Mouse (Mus musculus) CH12.LX (cell line): ENCODE data around the gene Man1b1. TPM values are rescaled to one million over a fixed set of nuclear protein-coding genes. Genes with fewer than 3 reads are reported as not detected.

Experiments
- DNase-seq: peaks from one replicate; pipeline ENCODE4 v3.0.0-alpha.2; 2013; ENCODE audit errors: extremely low read depth
- H3K27ac ChIP-seq: 2 replicates; pipeline ENCODE4 v1.5.1; 2012; ENCODE audit warnings: low read depth, mild to moderate bottlenecking, control low read depth, moderate library complexity; ENCODE audit not compliant: insufficient read depth
- H3K27me3 ChIP-seq: replicated peaks from 2 replicates; pipeline ENCODE3; 2012; ENCODE audit warnings: inconsistent platforms
- H3K36me3 ChIP-seq, 2 experiments: replicated peaks in 1 of 2; 2 replicates each; pipeline versions ENCODE3 to v1.6.1; 2012; ENCODE audit warnings: inconsistent platforms in 1 of 2, low read length in 1 of 2, mild to moderate bottlenecking in 1 of 2, mixed read lengths in 1 of 2, moderate library complexity in 1 of 2; ENCODE audit not compliant: control insufficient read depth in 1 of 2, insufficient read depth in 1 of 2
- H3K4me1 ChIP-seq, 2 experiments: 2 replicates each; pipeline ENCODE4 v1.6.1; 2012; ENCODE audit warnings: inconsistent platforms in 1 of 2, moderate library complexity in 1 of 2; ENCODE audit not compliant: insufficient read depth in 2 of 2, control insufficient read depth in 1 of 2
- H3K4me2 ChIP-seq: 2 replicates; pipeline ENCODE4 v1.6.1; 2012; ENCODE audit warnings: low read depth, mild to moderate bottlenecking, control low read depth; ENCODE audit not compliant: poor library complexity, insufficient read depth, severe bottlenecking
- H3K4me3 ChIP-seq, 3 experiments: fragments of 150-350 bp in 1 of 3; sonication (generic) in 1 of 3; replicated peaks in 1 of 3; 2 replicates each; pipeline versions ENCODE3 to v1.5.1; 2011 to 2012; ENCODE audit warnings: low read depth in 2 of 3, low read length in 2 of 3, mild to moderate bottlenecking in 2 of 3, moderate library complexity in 2 of 3, control low read depth in 1 of 3, improper control_type of control experiment in 1 of 3, inconsistent platforms in 1 of 3, mixed read lengths in 1 of 3; ENCODE audit not compliant: poor library complexity in 1 of 3
- H3K79me2 ChIP-seq: replicated peaks from 2 replicates; pipeline ENCODE4 v1.6.1; 2012; ENCODE audit warnings: mild to moderate bottlenecking, moderate library complexity; ENCODE audit not compliant: control insufficient read depth, poor library complexity, insufficient read depth, severe bottlenecking; ENCODE audit errors: extremely low read depth
- H3K9ac ChIP-seq: 2 replicates; pipeline ENCODE4 v1.6.1; 2012; ENCODE audit warnings: low read depth, mild to moderate bottlenecking, control low read depth, moderate library complexity; ENCODE audit not compliant: insufficient read depth
- H3K9me3 ChIP-seq: replicated peaks from 2 replicates; pipeline ENCODE3; 2012; ENCODE audit warnings: low read length, inconsistent platforms, mixed read lengths
- BHLHE40 ChIP-seq: IDR thresholded peaks from 2 replicates; pipeline ENCODE4 v1.6.1; 2011; ENCODE audit warnings: mild to moderate bottlenecking, low read depth, low read length, improper control_type of control experiment
- CTCF ChIP-seq, 2 experiments: IDR thresholded peaks in 1 of 2; conservative IDR thresholded peaks in 1 of 2; 2 replicates each; pipeline ENCODE4 v1.5.1; 2011 to 2012; ENCODE audit warnings: low read depth in 2 of 2, low read length in 2 of 2, improper control_type of control experiment in 1 of 2, inconsistent platforms in 1 of 2, mild to moderate bottlenecking in 1 of 2, moderate library complexity in 1 of 2
- HCFC1 ChIP-seq: IDR thresholded peaks from 2 replicates; pipeline ENCODE4 v1.6.1; 2012; ENCODE audit warnings: low read depth, mild to moderate bottlenecking, inconsistent platforms, low read length, improper control_type of control experiment
- IRF4 ChIP-seq: IDR thresholded peaks from 2 replicates; pipeline ENCODE4 v1.6.1; 2014; ENCODE audit warnings: low read depth, mild to moderate bottlenecking, inconsistent platforms, low read length, improper control_type of control experiment
- MAFK ChIP-seq: IDR thresholded peaks from 2 replicates; pipeline ENCODE4 v1.6.1; 2011; ENCODE audit warnings: low read length, improper control_type of control experiment; ENCODE audit not compliant: insufficient replicate concordance
- MXI1 ChIP-seq: IDR thresholded peaks from 2 replicates; pipeline ENCODE4 v1.6.1; 2011; ENCODE audit warnings: mild to moderate bottlenecking, low read depth, low read length, improper control_type of control experiment
- POLR2A ChIP-seq: IDR thresholded peaks from 2 replicates; pipeline ENCODE4 v1.6.1; 2011; ENCODE audit warnings: low read depth, mild to moderate bottlenecking, improper control_type of control experiment, low read length
- SIN3A ChIP-seq: IDR thresholded peaks from 2 replicates; pipeline ENCODE4 v1.6.1; 2012; ENCODE audit warnings: low read length, improper control_type of control experiment, inconsistent platforms
- SMC3 ChIP-seq: IDR thresholded peaks from 2 replicates; pipeline ENCODE4 v1.6.1; 2011; ENCODE audit warnings: low read depth, low read length, improper control_type of control experiment
- UBTF ChIP-seq: IDR thresholded peaks from 2 replicates; pipeline ENCODE4 v1.6.1; 2012; ENCODE audit warnings: low read depth, mild to moderate bottlenecking, inconsistent platforms, low read length, improper control_type of control experiment, moderate library complexity
- USF1 ChIP-seq: IDR thresholded peaks from 2 replicates; pipeline ENCODE4 v1.6.1; 2014; ENCODE audit warnings: low read depth, mild to moderate bottlenecking, inconsistent platforms, low read length, improper control_type of control experiment
- ZKSCAN1 ChIP-seq: IDR thresholded peaks from 2 replicates; pipeline ENCODE4 v1.6.1; 2012; ENCODE audit warnings: low read depth, inconsistent platforms, low read length, improper control_type of control experiment, borderline replicate concordance
- dilution Hi-C: fragments of 300-500 bp; cut with MboI; formaldehyde crosslinking; loops from 2 replicates; pipeline ENCODE4 v1.14.3; 2020; ENCODE audit warnings: low sequenced_read_pairs; ENCODE audit not compliant: extremely low pct_unique_long_range_greater_than_20kb, extremely low pct_ligation_motif_present
- in situ Hi-C: fragments of 300-500 bp; cut with MboI; formaldehyde crosslinking; loops from 3 replicates; pipeline ENCODE4 v1.14.3; 2019; ENCODE audit warnings: low sequenced_read_pairs, low pct_ligation_motif_present, low pct_unique_long_range_greater_than_20kb, mixed read lengths
- polyA plus RNA-seq: library from polyadenylated mRNA; unstranded; fragments of >175 nt; gene quantifications from 2 replicates; pipeline ENCODE4 v1.2.1, GENCODE M21; 2012; ENCODE audit warnings: low read depth; ENCODE audit not compliant: insufficient read length
- total RNA-seq, 2 experiments: library from RNA; depleted of rRNA; stranded (reverse); fragments of 300-350 nt in 1 of 2; fragments of >200 nt in 1 of 2; gene quantifications; 2 replicates each; pipeline ENCODE4 v1.2.3; 2012 to 2014

Gene Man1b1
- total and polyA plus RNA-seq, 3 experiments: 39.3 to 68.8 (median 45.7) TPM

DNA sequence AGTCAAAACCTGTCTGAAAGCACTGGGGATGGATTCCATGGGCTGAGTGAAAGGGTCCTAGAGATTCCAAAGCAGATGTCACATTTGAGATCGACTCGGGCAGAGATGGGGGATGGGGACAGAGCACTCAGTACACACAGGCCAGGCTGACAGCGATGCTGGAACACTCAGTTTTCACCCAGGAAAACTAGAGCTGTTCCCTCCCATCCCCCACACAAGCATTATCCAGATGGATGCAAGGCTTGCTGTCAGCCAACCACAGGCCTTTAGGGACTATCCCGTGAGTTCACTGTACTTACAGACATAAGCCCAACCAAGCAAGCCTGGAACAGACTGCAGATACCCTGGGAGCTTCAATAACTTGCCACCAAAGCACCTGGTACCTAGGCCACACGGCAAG, 59.1 kb downstream of the Man1b1 start:
- no peak overlapping the region for H3K4me3 ChIP-seq
- TF ChIP-seq UBTF (no peak), SIN3A (no peak), ZKSCAN1 (no peak), USF1 (no peak), IRF4 (no peak), SMC3 (no peak), HCFC1 (no peak), MXI1 (no peak), BHLHE40 (no peak), POLR2A (no peak), CTCF (conservative IDR thresholded peaks at IDR 0.05 in 1 of 2, IDR thresholded peaks at IDR 0.05 in 1 of 2; ENCODE audit: low read depth in 2 of 2, low read length in 2 of 2) (no peak), MAFK (no peak)
- no peaks in the 10 kb centered on the region for H3K36me3 ChIP-seq
- H3K27me3 ChIP-seq: peaks cover 43% of the 10 kb centered on the region
- in situ Hi-C loops: no loop called here
- H3K9me3 ChIP-seq: no peaks in the 10 kb centered on the region
- H3K4me1 ChIP-seq: peaks cover 0 to 8% of the 10 kb centered on the region in 2 experiments; a peak in 2 of 4 replicates
- H3K9ac ChIP-seq: no peak overlapping the region
- no peaks in the 10 kb centered on the region for H3K79me2 ChIP-seq
- H3K4me2 ChIP-seq: no peak overlapping the region
- DNase-seq: no peak
- H3K27ac ChIP-seq: no peak overlapping the region
- dilution Hi-C loops: no loop called here

- Histone ChIP-seq H3K9me3 (no peaks in the 10 kb centered on the region), H3K9ac (no peak overlapping the region), H3K27me3 (peaks cover 71% of the 10 kb centered on the region), H3K4me3 (no peak overlapping the region), H3K27ac (no peak overlapping the region), H3K79me2 (no peaks in the 10 kb centered on the region), H3K36me3 (no peaks in the 10 kb centered on the region), H3K4me2 (no peak overlapping the region), H3K4me1 (peaks cover 0 to 8% of the 10 kb centered on the region in 2 experiments; a peak in 2 of 4 replicates)
- DNase-seq: no peak
- TF ChIP-seq MAFK: no peak
- dilution Hi-C loops: no loop called here
- in situ Hi-C loops: no loop called here
These were observed 62.4 kb downstream of the Man1b1 start for GRCm38 (mm10) chr2:25394281-25395221.
